Comparison of ENCODE assay signal across 13 mouse cellular contexts in the genomic region with DNA sequence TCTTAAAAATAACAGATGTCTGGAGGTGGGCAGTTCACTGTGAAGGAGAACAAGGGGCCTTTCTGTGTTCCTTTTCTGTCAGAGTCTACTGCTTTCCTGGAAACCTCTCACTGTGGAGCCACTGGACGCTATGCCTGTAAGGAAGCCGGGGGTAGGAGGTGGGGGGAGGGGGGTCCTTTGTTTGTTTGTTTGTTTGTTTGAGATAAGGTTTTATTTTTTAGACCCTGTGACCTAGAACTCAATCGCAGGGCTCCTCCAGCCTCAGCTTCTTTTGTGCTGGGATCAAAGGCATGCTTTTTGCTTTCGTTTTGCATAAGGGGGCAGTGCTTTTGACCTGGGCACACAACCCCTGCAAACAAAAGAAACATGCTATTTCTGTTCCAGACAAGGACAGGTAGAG. TPM values are rescaled to one million over a fixed set of nuclear protein-coding genes. Genes with fewer than 3 reads are reported as not detected.
DNase-seq lines count a peak whose midpoint lies in the region; ATAC-seq and TF ChIP-seq lines count a peak whose summit lies in the region.
"Had no signal": no experiment of that assay in that cellular context is flagged by ENCODE, and none has a peak within 500 bp of the region (broad histone marks: within the 10 kb centered on the region; RNA-seq: fewer than 3 reads in every experiment).

No protein-coding gene starts in this region.

- no peak for TF ChIP-seq CTCF in lung, embryonic 14.5 days (IDR thresholded peaks at IDR 0.05; ENCODE audit: low read depth)
- no peak for TF ChIP-seq CTCF in lung, postnatal 0 days (IDR thresholded peaks at IDR 0.05)

- H3K4me2 ChIP-seq in heart, embryonic 12.5 days: 0 out of 2 replicates have a peak overlapping the region, but pooled peaks have one; percentile 12
- H3K4me2 ChIP-seq in lung, embryonic 14.5 days: peak overlapping the region; percentile 6; the same call in 1 of the 2 replicates
- no peak overlapping the region for H3K4me2 ChIP-seq in lung, postnatal 0 days (replicated peaks; ENCODE audit: low read depth, low read length)
- H3K4me2 ChIP-seq in intestine, embryonic 15.5 days (replicated peaks): peak overlapping the region; percentile 17
- peak overlapping the region; percentile 31 for H3K4me2 ChIP-seq in liver, embryonic 15.5 days

- no peak overlapping the region for H3K4me3 ChIP-seq in heart, embryonic 12.5 days
- H3K4me3 ChIP-seq in lung, embryonic 14.5 days (ENCODE audit: low read depth, low read length): no peak overlapping the region
- no peak overlapping the region for H3K4me3 ChIP-seq in lung, postnatal 0 days (ENCODE audit: low read depth, low read length)
- H3K4me3 ChIP-seq in intestine, embryonic 15.5 days (replicated peaks): no peak overlapping the region
- no peak overlapping the region; the same call in 1 of the 2 replicates for H3K4me3 ChIP-seq in liver, embryonic 15.5 days (replicated peaks)
- H3K4me3 ChIP-seq: limb, embryonic 15.5 days had no signal

- peak overlapping the region; percentile 72 for H3K27ac ChIP-seq in heart, embryonic 12.5 days (ENCODE audit: poor library complexity, severe bottlenecking)
- H3K27ac ChIP-seq in lung, embryonic 14.5 days (ENCODE audit: low read depth): no peak overlapping the region
- H3K27ac ChIP-seq in lung, postnatal 0 days (ENCODE audit: low read length): no peak overlapping the region
- H3K27ac ChIP-seq in intestine, embryonic 15.5 days: peak overlapping the region; percentile 57; the same call in 1 of the 2 replicates
- H3K27ac ChIP-seq in liver, embryonic 15.5 days (replicated peaks): peak overlapping the region; percentile 51
- H3K27ac ChIP-seq: macrophage had no signal

- 29% methylated on average over 4 of the region's 4 CpGs for WGBS in heart, embryonic 12.5 days
- 30% methylated on average over 4 of the region's 4 CpGs for WGBS in lung, embryonic 14.5 days
- 29% methylated on average over 4 of the region's 4 CpGs for WGBS in lung, postnatal 0 days
- WGBS in intestine, embryonic 15.5 days: 31% methylated on average over 4 of the region's 4 CpGs
- WGBS in liver, embryonic 15.5 days (ENCODE audit: insufficient replicate concordance): 17% methylated on average over 4 of the region's 4 CpGs

- intact Hi-C loops in gastrocnemius, postnatal 14 days (cut with DNase I; ENCODE audit: low total_unique reads): no loop called here

- no peaks in the 10 kb centered on the region for H3K9me3 ChIP-seq in heart, embryonic 12.5 days (replicated peaks)
- H3K9me3 ChIP-seq in lung, embryonic 14.5 days (ENCODE audit: low read depth, low read length): no peaks in the 10 kb centered on the region
- H3K9me3 ChIP-seq in lung, postnatal 0 days (ENCODE audit: low read length): no peaks in the 10 kb centered on the region
- no peaks in the 10 kb centered on the region for H3K9me3 ChIP-seq in intestine, embryonic 15.5 days
- no peaks in the 10 kb centered on the region for H3K9me3 ChIP-seq in liver, embryonic 15.5 days (replicated peaks)
- H3K9me3 ChIP-seq: limb, embryonic 15.5 days had no signal

- no peaks in the 10 kb centered on the region for H3K27me3 ChIP-seq in heart, embryonic 12.5 days (replicated peaks)
- no peaks in the 10 kb centered on the region for H3K27me3 ChIP-seq in lung, embryonic 14.5 days (ENCODE audit: insufficient read depth, low read length)
- H3K27me3 ChIP-seq in lung, postnatal 0 days (replicated peaks; ENCODE audit: insufficient read depth, low read length): no peaks in the 10 kb centered on the region
- H3K27me3 ChIP-seq in intestine, embryonic 15.5 days (replicated peaks): no peaks in the 10 kb centered on the region
- no peaks in the 10 kb centered on the region for H3K27me3 ChIP-seq in liver, embryonic 15.5 days
- H3K27me3 ChIP-seq: limb, embryonic 15.5 days had no signal

- TF ChIP-seq EP300 in lung, postnatal 0 days (IDR thresholded peaks at IDR 0.05): no peak

- H3K9ac ChIP-seq in heart, embryonic 12.5 days: no peak overlapping the region
- H3K9ac ChIP-seq in lung, embryonic 14.5 days: no peak overlapping the region
- no peak overlapping the region for H3K9ac ChIP-seq in lung, postnatal 0 days (replicated peaks; ENCODE audit: low read depth)
- H3K9ac ChIP-seq in intestine, embryonic 15.5 days: no peak overlapping the region
- no peak overlapping the region for H3K9ac ChIP-seq in liver, embryonic 15.5 days
- H3K9ac ChIP-seq: limb, embryonic 15.5 days had no signal

- no peak for ATAC-seq in heart, embryonic 12.5 days (ENCODE audit: insufficient number of reproducible peaks, low FRiP score)
- no peak for ATAC-seq in lung, embryonic 14.5 days (ENCODE audit: insufficient read depth)
- no peak for ATAC-seq in lung, postnatal 0 days
- ATAC-seq in intestine, embryonic 15.5 days: no peak; the same call in 1 of the 2 replicates
- no peak for ATAC-seq in liver, embryonic 15.5 days (ENCODE audit: insufficient read depth)

- DNase-seq in heart, postnatal 4 days: no peak
- DNase-seq in lung, embryonic 14.5 days: no peak
- no peak for DNase-seq in lung, postnatal 0 days (ENCODE audit: low spot score)
- no peak for DNase-seq in spleen, postnatal 36 days (ENCODE audit: low spot score in 2 of 2)
- no peak for DNase-seq in gastrocnemius, postnatal 14 days
- DNase-seq: cerebellum, adult 11-12 months; layer of hippocampus, postnatal 36 days; thymus, postnatal 4 days had no signal

- H3K4me1 ChIP-seq in heart, embryonic 12.5 days (replicated peaks): peaks cover 21% of the 10 kb centered on the region
- H3K4me1 ChIP-seq in lung, embryonic 14.5 days (ENCODE audit: insufficient read depth): peaks cover 13% of the 10 kb centered on the region
- 0 out of 2 replicates have a peak, but pooled peaks cover 3% of the 10 kb centered on the region for H3K4me1 ChIP-seq in lung, postnatal 0 days (ENCODE audit: insufficient read depth, low read depth, low read length)
- H3K4me1 ChIP-seq in intestine, embryonic 15.5 days (replicated peaks): peaks cover 13% of the 10 kb centered on the region
- 0 out of 2 replicates have a peak, but pooled peaks cover 5% of the 10 kb centered on the region for H3K4me1 ChIP-seq in liver, embryonic 15.5 days (replicated peaks)

- H3K36me3 ChIP-seq in heart, embryonic 12.5 days: no peaks in the 10 kb centered on the region
- H3K36me3 ChIP-seq in lung, embryonic 14.5 days (ENCODE audit: insufficient read depth): no peaks in the 10 kb centered on the region
- no peaks in the 10 kb centered on the region for H3K36me3 ChIP-seq in lung, postnatal 0 days (ENCODE audit: insufficient read depth, low read length)
- no peaks in the 10 kb centered on the region for H3K36me3 ChIP-seq in intestine, embryonic 15.5 days
- no peaks in the 10 kb centered on the region for H3K36me3 ChIP-seq in liver, embryonic 15.5 days (replicated peaks)
- H3K36me3 ChIP-seq: limb, embryonic 15.5 days had no signal

RNA-seq across cellular contexts. Expression of gene Tanc1, which starts 12.9 kb away (rescaled TPM):
- 37.4 and 40.9 TPM in 2 replicates for polyA plus RNA-seq in heart, embryonic 12.5 days (2016; fragmentation: Nextera tagmentation; extraction: Ambion mirVana)
- 10 to 100 TPM; 42.5 to 42.8 TPM for total RNA-seq in heart, postnatal 4 days (2021)
- 28.8 and 31.0 TPM in 2 replicates for polyA plus RNA-seq in lung, embryonic 14.5 days (2014; fragmentation: Nextera tagmentation; extraction: Ambion mirVana)
- polyA plus RNA-seq in lung, postnatal 0 days (2015; fragmentation: Nextera tagmentation; extraction: Ambion mirVana): 20.9 and 24.0 TPM in 2 replicates
- polyA plus RNA-seq in intestine, embryonic 15.5 days (2015; fragmentation: Nextera tagmentation; extraction: Ambion mirVana): 19.8 and 24.1 TPM in 2 replicates
- 2.4 and 3.2 TPM in 2 replicates for polyA plus RNA-seq in liver, embryonic 15.5 days (2015; fragmentation: Nextera tagmentation; extraction: Ambion mirVana)
- total RNA-seq in gastrocnemius, postnatal 14 days (2021): 10 to 100 TPM; 10.5 to 13.4 TPM

Comparison
In these comparisons a context has a peak if more than half of its experiments do, and no peak if none do; other contexts are left out.
1. H3K27ac ChIP-seq: peak in heart, embryonic 12.5 days (single experiment), intestine, embryonic 15.5 days (single experiment) and liver, embryonic 15.5 days (single experiment); none in lung, embryonic 14.5 days (single experiment) and lung, postnatal 0 days (single experiment).